Mouse (Mus musculus) Patski (cell line): ENCODE measurements around the gene Mgat5. TPM values are rescaled to one million over a fixed set of nuclear protein-coding genes. Genes with fewer than 3 reads are reported as not detected.

Experiments
- ATAC-seq: fragments of 100-300 bp; one replicate; pipeline ENCODE4 v1.8.0; 2021
- CTCF ChIA-PET: fragments of 350-600 bp; sonication (Branson Sonifier 250); formaldehyde crosslinking; loops from one replicate; lab custom pipeline; 2022; ENCODE audit warnings: inconsistent platforms; lab: Charles Lee
- POLR2A ChIA-PET: fragments of 350-600 bp; sonication (Branson Sonifier 250); formaldehyde crosslinking; loops from one replicate; lab custom pipeline; 2022; ENCODE audit warnings: antibody characterized with exemption, inconsistent platforms; lab: Charles Lee
- DNase-seq: peaks from one replicate; pipeline ENCODE4 v3.0.0-alpha.2; 2011; ENCODE audit warnings: low read depth, low spot score
- H3K27me3 ChIP-seq: fragments of 371-371 bp; one replicate; pipeline ENCODE4 v1.5.1; 2021
- CTCF ChIP-seq: fragments of 100-300 bp; IDR thresholded peaks from one replicate; pipeline ENCODE4 v1.5.1; 2021
- in situ Hi-C: fragments of 300-500 bp; cut with MboI; formaldehyde crosslinking; loops from 3 replicates; pipeline ENCODE4 v1.11.1; 2018; ENCODE audit warnings: low pct_unique_long_range_greater_than_20kb, mixed read lengths
- polyA plus RNA-seq: library from polyadenylated mRNA; unstranded; gene quantifications from one replicate; pipeline ENCODE4 v1.2.3, GENCODE M21; 2021

Gene Mgat5
- polyA plus RNA-seq, 1 experiment from 2014 or later = 6.6 TPM

DNA sequence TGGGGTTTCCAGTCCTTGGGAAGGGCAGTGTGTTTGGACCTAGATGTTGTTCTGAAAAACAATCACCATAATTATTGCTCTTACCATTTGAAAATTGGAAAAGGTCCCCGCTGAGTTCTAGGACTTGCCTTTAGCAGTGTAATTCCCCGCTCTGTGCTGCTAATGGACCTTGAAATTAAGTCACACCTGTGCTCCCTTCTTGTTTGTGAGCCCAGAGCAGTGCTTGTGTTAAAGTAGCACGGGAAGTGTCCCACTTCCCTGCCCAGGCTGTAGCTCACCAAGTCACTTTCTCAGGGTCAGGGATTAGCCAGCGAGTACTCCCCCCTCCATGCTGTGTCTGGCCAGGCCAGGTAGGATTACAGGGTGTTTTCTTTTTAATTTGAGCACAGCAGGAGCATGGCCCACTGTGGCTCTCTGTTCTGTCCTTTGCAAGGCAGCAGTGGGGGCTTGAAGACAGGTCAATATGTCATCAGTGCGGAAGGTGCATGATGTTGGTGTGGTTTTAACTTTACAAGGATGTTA is 123.6 kb downstream of the Mgat5 start:
- no peak for TF ChIP-seq CTCF
- in situ Hi-C loops = no loop called here

GRCm38 (mm10) chr1:127329810-127330209 is 125.0 kb downstream of the Mgat5 start:
- DNase-seq = no peak
- TF ChIP-seq CTCF = no peak
- no peak for ATAC-seq
- CTCF ChIA-PET = no interaction called here
- in situ Hi-C loops = no loop called here
- H3K27me3 ChIP-seq = no peaks in the 10 kb centered on the region
- POLR2A ChIA-PET = no interaction called here

More for the DNA sequence above, 123.6 kb downstream of the Mgat5 start:
- ATAC-seq = no peak
- CTCF ChIA-PET = no interaction called here
- no peak for DNase-seq
- no peaks in the 10 kb centered on the region for H3K27me3 ChIP-seq
- POLR2A ChIA-PET = interaction anchor here (0.5 kb wide), 1 partner anchor 1842 kb away, joined by 3 read pairs; no protein-coding TSS in a partner anchor

GRCm38 (mm10) chr1:127337740-127338139 is 132.9 kb downstream of the Mgat5 start:
- no peaks in the 10 kb centered on the region for H3K27me3 ChIP-seq
- no peak for TF ChIP-seq CTCF
- POLR2A ChIA-PET = no interaction called here
- DNase-seq (no peak), ATAC-seq (no peak)
- CTCF ChIA-PET = no interaction called here
- in situ Hi-C loops = no loop called here

DNA sequence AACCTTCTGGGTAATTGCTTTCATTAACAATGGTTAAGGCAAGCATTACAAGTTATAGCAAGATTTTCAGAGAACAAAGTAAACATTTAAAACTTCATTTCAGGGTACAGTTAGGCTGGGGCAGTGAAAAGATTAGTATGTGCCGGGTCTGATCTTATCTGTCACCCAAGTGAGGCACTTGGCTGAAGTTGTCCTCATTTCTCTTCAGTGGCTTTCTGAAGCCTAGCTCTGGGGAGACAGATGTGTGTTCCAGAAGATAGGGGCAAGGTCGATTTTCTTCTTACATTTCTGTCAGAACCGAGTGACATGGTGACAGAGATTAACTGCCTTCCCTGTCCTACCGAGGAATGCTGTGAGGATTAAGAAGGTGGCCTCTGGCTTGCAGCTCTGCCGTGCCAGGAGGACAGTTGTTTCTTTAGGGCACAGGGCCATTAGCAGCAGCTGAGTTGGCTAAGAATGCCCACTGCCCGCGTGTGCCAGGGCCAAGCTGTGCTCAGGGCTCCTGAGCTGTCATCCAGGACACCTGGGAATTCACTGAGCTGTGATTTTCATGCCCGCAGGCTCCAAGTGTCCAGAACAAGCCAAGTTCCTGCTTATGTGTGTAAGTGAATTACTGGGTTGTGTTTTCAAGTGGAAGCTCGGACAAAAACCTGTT is 134.1 kb downstream of the Mgat5 start:
- DNase-seq = no peak

GRCm38 (mm10) chr1:127340296-127340695 is 135.5 kb downstream of the Mgat5 start:
- ATAC-seq = no peak
- DNase-seq = no peak
- ChIA-PET POLR2A (no interaction called here), CTCF (interaction anchor here (0.7 to 1.4 kb wide), 2 partner anchors 15 to 21 kb away, joined by 3 read pairs; no protein-coding TSS in a partner anchor)
- H3K27me3 ChIP-seq = no peaks in the 10 kb centered on the region
- in situ Hi-C loops = no loop called here
- TF ChIP-seq CTCF = no peak

More for the DNA sequence above, 134.1 kb downstream of the Mgat5 start:
- ChIA-PET POLR2A (no interaction called here), CTCF (no interaction called here)
- in situ Hi-C loops = no loop called here
- TF ChIP-seq CTCF = no peak
- H3K27me3 ChIP-seq = no peaks in the 10 kb centered on the region
- ATAC-seq = no peak

GRCm38 (mm10) chr1:127344913-127345312 is 140.1 kb downstream of the Mgat5 start:
- CTCF ChIA-PET = interaction anchor here (1.6 kb wide), 1 partner anchor 14 kb away, joined by 4 read pairs; no protein-coding TSS in a partner anchor
- DNase-seq = no peak
- ATAC-seq = no peak
- no peak for TF ChIP-seq CTCF
- no peaks in the 10 kb centered on the region for H3K27me3 ChIP-seq
- in situ Hi-C loops = no loop called here
- POLR2A ChIA-PET = interaction anchor here (0.6 kb wide), 1 partner anchor 18 kb away, joined by 4 read pairs; no protein-coding TSS in a partner anchor

DNA sequence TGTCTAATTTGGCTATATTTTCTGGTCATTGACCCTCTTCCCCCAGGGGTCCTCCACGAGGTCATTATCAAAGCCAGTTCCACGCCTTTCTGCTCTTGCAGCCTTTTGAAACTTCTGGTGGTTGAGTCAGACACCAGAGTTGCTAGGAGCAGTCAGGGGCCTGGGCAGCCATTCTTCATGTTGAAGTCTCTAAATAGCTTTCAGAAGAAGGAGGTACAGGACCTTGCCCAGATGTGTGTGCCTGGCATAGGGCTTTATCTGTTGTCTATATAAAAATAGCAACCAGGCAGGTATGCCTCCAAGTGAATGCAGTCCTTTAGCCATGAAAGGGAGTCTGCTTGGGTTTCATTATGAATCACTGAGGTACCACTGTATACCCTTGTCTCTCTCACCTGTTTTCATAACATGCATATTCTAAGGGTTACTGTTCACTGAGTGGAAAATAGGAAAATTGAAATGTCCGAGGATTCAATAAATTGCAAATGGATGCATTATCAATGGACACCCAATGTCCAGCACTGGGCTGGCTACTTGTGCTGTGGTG is 141.9 kb downstream of the Mgat5 start:
- TF ChIP-seq CTCF = no peak
- in situ Hi-C loops = no loop called here
- peak; percentile 48 for DNase-seq
- no peaks in the 10 kb centered on the region for H3K27me3 ChIP-seq
- ATAC-seq = no peak
- ChIA-PET CTCF (no interaction called here), POLR2A (no interaction called here)

DNA sequence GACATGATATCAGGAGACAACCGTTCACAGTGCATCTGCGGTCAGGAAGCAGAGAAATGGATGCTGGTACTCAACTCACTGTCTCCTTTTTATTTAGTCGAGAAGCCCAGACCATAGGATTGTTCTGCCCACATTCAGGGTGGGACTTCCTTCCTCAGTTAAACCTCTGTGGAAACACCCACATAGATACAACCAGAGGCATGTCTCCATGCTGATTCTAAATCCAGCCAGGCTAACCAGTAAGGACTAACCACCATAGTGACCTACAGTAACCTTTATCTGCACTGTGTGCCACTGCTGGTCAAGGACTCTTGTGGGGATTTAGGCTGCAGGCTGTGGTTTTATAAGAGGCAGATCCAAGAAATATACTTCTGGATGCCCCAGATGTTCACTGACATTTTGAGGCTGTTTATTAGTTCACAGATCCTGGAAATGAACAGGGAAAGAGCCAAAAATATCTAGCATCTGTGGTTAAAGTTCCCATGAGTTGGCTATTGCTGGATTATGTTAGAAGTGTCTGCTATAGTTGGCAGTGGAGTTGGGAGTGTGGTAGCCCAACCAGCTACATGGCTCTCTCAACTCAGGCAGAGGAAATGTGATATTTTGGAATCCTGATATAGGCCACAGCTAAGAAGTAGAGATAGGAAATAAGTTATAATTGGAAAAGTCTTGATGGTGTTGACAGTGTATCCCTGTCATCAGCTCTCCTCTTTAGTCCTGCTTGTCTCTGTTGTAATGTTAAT is 143.2 kb downstream of the Mgat5 start:
- no peaks in the 10 kb centered on the region for H3K27me3 ChIP-seq
- ATAC-seq = peak; percentile 45
- no peak for TF ChIP-seq CTCF

DNA sequence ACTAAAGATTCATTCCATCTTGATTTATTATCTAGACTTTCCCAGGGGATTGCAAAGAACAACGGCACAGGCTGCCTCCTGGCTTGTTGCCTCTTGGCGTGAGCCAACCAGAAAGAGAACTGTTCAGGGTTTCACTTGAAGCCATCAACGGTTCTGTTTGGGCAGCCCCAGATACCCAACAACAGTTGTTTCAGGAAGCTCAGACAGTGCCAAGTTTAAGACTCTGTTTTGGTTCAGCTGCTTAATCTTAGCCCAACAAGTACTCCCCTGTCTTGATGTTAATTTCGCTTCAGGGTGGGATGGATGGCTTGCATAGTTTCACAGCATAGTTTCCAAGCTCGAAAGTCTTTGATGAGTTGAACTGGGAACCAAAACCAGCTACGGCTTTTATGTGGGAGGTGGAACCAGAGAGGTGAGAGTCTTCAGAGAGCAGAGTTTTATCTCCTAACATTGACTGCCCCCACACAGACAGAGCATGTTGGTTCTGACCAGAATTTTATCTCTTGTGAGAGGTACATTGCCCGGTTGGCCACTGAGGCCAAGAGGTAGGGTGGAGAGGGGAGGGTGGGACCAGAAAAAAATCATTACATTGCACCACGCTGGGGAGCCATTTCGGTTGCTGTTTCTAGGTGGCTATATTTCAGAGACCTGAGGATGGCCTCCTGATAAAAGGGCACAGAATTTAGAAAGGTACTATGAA is 144.0 kb downstream of the Mgat5 start:
- ChIA-PET POLR2A (interaction anchor here (0.6 kb wide), 1 partner anchor 112 kb away, joined by 3 read pairs; no protein-coding TSS in a partner anchor), CTCF (interaction anchor here (1.6 kb wide), 1 partner anchor 8 kb away, joined by 3 read pairs; no protein-coding TSS in a partner anchor)
- no peak for TF ChIP-seq CTCF
- ATAC-seq (peak; percentile 24), DNase-seq (no peak)
- in situ Hi-C loops = no loop called here
- H3K27me3 ChIP-seq = no peaks in the 10 kb centered on the region

More for the DNA sequence above, 143.2 kb downstream of the Mgat5 start:
- in situ Hi-C loops = no loop called here
- ChIA-PET CTCF (no interaction called here), POLR2A (interaction anchor here (0.6 kb wide), 1 partner anchor 112 kb away, joined by 3 read pairs; no protein-coding TSS in a partner anchor)
- peak; percentile 17 for DNase-seq
